Mouse (Mus musculus) frontal cortex, adult (tissue): ENCODE data around the gene P3h2.

Source experiments
- ATAC-seq: cut with Nextera tagmentation; 2 replicates; pipeline ENCODE4 v1.9.2; 2017; ENCODE audit warnings: mild to moderate bottlenecking, moderate library complexity, mixed read lengths; ENCODE audit not compliant: low TSS enrichment

The P3h2 gene

DNA sequence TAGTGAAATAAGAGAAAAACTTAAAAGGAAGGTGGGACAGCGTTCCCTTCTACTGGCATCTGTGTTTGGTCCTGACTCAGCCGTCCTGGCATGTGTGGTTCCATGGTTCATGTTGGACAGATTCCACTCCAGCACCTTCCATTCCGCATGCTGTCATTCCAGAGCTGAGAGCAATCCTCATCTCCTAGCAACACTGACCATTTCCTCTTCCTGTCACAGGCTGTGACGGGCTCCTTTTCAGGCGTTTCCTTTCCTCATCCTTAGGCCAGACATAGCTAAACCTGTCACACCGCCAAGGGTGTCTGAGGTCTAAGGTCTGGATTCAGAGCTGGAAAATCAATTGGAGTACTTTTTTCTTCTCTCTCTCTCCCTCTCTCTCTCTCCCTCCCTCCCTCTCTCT lies 40.5 kb downstream of the P3h2 start:
- ATAC-seq = no peak

DNA sequence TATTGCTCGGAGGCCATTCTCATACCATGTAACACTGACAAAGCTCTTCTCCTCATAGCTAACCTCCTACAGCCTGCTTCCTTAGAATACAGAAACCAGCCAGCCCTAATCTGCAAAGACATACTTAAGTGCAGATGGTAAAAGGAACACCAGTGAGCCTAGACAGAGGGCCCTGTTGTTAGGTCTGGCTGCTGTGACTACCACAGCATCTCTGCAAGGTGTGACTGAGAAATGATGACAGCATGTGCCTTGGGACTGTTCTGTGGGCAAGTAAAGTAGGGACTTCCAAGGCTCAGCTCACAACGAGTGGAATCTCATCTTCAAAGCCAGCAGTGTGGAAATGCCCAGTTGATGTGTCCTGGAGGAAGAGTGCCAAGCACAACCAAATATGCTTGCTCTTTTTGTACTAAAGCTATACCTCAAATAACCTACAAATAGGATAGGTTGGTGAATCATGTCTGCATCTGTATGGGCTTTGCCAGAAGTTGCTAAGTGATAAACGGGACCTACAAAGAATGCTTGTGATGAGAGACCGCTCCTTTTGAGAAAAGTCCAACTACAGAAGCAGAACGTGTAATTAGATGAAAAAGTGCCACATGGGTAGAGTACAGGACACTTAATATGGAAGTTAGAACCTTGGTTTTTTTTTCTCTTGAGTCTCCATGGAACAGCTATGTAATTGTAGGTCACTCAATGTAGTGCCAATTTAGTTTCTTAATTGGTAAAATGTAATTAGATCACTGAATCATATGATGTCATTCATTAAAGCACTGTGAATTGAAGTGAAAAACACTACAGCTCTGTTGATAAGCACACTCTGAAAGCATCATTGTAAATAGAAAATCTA lies 45.1 kb downstream of the P3h2 start:
- no peak for ATAC-seq

DNA sequence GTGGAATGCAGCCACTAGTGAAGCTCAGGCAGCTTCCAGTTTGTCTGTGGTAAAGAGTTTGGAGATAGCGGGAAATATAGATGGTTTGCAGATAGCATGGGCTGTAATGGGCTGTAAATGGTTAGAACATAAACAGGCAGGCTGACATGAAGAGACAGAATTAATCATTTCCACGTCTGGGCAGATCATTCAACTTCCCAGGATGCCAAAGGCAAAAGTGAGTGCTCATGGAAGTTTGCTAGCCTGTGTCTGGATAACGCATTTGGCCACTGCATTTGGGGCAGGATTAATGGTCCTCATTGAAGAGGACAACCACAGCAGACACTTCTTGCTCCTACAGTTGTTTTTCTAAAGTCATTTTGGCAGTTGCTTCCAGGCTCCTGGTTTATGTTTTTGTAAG lies 52.0 kb downstream of the P3h2 start:
- ATAC-seq = no peak

DNA sequence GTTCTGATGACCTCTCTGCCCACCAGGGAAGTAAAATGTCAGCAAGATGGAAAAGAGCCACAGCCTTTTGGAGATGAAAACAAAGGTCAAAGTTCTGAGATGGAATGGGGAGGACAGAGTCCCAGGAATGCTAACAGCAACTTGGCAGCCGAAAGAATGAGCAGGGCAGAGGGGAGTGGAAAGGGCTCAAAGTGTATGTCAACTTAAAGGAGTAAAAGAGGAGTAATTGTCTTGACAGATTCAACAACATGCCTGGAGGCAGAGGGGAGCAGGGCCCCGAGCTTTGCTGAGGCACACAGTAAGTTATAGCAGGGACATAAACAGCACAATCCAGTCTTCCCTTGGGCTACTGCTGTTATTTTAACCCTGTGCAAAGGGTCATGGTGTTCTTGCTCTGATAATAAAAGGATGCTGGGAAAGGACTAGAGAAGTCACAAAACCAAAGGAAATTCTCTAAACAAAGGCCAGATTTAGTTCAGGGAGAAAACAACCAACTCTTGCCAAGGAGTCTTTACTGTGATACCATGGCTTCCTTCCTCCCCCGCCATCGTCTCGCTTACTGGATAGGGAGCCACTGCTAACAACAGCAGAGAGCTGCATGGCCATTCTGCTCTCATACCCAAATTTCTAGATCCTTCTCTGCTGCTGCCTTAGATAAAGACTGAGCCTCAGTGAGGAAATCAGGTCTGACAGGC lies 56.0 kb downstream of the P3h2 start:
- no peak for ATAC-seq

DNA sequence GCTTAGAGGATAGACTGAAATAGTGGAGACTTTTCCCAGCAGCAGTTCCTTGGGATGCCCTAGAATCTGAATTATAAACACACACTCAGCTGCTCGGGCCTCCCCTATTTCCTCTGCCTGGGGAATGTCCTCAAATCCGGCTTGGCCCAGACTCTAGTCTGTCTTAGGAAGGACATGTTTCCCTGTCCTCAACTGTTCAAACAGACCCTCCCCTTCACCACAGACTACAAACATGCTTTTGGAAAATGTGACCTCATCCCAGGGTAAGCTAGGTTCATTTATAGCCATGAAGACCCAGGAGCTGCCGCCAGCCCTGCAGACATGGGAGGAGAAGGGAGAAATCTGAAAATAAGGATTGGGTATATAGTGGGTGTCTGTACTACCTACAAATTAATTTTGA lies 57.7 kb downstream of the P3h2 start:
- ATAC-seq = no peak

DNA sequence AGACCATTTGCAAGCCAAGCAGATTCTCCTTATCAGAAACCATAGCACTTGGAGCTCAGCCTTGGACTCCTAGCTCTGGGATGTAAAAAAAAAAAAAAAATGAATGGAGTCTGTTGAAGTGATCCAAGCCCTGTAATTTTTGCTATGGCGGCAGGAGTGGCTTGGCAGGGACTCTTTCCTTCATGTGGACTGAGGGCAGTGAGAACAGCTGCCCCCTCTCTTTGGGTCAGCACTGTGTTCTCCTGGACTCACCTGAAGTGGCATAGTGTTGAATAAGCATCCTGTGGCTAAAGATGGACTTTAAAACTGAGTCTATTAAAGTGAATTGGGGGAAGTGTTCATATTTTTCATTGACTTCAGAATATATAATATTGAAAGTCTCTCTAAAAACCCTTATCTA lies 58.2 kb downstream of the P3h2 start:
- ATAC-seq = no peak

DNA sequence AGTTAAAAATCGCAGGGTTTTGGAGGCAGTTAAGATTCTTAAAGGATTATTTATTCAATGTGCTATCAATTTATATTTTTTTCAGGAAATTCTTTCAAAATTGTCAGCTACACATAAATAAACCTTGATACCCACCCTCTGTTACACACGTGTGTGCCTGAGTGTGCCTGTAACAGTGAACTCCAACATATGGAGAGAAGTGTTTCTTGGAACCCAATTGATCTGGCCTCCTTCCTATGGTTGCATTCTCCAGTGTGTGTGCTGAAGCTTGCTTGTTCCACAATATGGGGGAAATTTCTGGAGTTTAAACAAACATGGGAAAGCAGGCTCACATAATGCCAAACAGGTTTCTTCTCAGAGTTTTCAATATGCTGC lies 63.7 kb downstream of the P3h2 start:
- ATAC-seq = no peak

DNA sequence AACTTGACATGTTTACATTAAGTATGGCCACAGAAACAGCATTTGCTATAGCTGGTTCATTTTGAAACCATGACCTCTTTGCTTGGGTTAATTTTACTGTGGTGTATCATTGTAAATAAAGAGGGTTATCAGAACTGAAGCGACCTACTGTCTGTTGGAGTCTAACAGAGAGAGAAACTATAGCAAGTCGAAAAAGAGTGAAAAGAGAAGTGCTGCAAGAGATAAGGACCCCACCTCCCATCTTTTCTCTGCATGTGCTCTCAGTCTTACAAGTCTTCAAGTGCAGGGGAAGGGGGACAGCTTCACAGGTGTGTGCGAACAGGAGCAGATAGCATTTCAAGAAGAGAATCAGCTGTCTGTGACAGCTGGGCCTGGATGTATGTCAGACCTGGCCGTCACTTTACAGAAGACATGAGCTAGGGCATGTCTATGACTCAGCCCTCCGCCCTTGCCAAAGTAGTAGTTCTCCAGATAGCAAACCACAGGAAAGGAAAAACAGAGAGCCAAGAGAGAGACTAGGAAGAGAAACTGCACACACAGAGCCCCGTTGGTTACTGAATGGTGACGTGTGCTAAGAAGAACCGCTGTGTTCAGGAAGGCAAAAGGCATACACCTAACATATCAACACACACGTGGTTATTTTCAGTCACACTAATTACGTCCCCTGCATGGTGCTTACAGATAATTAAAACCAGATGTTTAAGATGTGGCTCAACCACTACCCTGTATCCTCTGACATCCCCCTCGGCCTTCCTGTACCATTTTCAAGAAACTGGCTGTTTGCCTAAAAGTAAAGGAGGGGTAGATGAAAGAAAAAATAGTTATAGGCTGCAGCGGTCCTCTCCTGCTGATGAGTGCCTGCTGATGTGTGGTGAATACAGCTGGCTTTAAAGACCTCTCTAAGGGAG lies 64.3 kb downstream of the P3h2 start:
- peak; percentile 95 for ATAC-seq

DNA sequence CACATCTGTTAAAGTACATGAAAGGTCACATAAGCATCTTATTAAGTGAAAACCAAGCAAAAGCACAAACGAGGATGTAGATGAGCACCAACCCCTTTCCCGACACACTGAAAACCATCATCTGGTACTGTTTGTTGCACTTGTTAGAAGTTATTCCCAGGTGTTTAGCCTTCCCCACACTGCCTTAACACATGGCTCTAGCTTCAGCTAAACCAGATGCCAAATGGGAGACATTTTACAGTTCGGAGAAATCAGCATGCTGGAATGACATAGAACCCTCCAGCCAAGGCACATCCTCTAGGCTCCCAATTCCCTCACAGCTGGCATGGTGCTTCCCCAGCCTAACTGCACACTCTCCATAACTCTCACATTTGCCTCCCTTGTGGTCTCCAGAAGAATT lies 66.3 kb downstream of the P3h2 start:
- ATAC-seq = no peak

DNA sequence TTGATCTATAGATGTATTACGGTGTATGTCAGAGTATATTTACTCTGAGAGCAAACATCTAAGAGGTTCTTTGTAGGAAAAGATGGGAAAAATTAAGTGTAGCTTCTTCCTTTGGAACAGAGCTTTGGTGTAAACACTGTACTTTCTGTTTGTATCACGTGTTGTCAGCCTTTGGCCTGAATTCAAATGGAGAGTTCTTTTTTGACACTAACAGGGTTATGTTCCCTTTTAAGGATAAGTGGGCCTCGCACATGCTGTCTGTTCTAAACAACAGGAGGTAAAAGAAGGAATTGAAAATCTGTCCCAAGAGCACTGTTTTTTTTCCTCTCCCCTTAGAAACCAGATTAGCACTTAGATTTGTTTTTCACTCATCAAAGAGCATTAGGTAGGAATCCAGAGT lies 70.1 kb downstream of the P3h2 start:
- peak; percentile 47; the same call in 1 of the 2 replicates for ATAC-seq

DNA sequence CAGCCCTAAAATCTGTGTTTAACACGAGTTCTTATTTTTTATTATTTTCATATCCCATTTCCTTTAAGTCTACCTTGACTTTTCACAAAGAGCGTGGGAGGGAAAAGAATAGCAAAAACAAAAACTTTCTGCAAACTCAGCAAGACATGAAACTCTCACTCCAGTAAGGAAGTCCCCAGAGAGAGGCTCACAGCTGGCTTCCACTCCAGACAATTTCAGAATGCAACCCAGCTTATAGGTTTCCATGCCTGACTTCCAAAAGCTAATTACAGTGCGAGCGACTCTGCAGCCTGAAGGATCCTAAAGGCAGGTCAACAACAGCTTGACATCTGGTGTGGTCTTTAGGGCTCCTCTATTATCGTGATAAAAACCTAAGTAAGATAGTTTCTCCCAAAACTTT lies 70.5 kb downstream of the P3h2 start:
- ATAC-seq = no peak

DNA sequence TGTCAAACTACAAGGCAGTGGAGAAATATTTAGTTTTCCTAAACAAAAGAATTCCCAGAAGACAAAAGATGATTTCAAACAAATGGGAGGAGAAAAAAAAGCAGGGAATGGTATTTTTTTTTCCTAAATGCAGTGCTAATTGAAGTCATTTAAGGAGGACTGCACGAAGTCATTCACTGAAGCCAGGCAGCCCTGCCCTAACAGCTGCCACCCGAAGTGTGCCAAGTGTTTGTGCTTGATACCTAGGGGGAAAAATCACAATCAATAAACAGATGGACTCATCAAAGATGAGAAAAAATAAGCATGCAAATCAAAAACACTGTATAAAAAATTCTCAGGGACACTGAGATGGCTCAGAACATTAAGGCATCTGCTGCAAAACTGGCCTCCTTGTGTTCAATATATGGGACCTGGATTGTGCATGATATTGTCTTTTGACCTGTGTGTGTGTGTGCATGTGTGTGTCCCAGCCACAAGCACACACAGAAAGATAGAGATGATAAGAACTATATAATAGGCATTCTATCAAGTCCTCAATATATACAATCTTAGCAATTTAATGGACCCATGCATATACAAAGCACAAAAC lies 76.1 kb downstream of the P3h2 start:
- no peak for ATAC-seq

DNA sequence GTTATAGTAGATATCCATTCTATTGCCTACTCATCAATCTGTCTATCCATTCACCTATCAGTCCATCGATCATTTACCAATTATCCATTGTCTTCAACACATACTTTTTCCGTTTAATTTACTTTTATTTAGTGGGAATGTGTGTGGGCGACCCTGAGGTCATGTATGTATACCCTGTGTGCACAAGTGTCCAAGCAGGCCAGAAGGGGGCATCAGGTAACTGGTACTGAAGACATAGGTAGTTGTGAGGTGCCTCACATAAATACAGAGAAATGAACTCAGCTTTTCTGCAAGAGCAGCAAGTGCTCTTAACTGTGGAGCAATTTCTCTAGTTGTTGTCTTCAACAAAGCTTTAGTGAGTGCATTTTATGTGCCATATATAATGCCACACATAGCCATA lies 79.2 kb downstream of the P3h2 start:
- ATAC-seq = no peak

DNA sequence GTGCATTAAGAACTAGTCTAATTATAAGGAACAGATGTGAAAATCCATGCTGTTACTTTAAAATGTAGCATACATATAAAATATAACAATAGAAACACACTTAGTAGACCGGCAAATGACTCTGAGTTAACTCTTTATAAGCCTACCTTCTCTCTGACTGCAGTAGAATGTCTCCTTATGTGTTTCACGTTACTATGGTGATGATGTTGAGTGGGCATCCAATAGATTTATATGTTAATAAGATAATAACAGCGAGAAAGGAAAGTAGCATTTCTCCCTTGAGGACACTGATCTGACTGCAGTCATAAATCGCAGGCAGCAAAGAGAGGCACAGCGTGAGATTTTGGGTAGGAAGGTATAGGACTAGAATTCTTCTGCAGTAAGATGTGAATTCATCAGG lies 81.0 kb downstream of the P3h2 start:
- no peak for ATAC-seq

DNA sequence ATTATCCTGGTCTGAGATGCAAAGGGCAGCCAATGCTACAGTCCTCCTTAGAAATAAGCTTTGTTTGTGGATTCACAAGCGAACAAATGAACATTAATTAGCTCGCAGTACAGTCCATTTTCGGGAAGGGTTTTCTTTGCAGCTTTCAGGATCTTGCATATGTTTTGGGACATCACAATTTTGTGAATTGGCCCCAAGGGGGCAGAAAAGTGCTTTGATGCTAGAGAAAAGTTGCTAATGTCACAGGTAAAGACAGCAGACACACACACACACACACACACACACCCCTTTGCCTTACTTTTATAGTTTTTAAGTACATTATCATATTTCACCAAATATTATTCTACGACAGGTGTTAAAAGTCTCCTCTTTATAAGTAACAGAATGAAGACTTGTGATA lies 82.2 kb downstream of the P3h2 start:
- ATAC-seq = no peak

DNA sequence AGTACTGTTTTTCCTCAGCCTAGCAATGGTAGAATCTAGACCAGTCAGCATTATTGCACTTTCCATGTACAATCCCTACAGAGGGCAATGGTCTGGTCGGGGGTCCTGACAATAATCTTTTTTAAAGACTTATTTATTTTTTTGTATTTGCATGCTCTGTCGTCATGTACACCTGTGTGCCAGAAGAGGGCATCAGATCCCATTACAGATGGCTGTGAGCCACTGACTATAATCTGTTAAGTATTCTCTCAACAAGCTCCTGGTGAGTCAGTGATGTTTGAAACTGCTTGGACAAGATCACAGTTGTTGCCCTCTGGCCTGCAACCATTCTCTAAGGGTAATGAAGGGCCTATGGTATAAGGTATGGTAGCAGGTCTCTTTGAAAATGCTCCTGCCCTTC lies 83.8 kb downstream of the P3h2 start:
- no peak for ATAC-seq

DNA sequence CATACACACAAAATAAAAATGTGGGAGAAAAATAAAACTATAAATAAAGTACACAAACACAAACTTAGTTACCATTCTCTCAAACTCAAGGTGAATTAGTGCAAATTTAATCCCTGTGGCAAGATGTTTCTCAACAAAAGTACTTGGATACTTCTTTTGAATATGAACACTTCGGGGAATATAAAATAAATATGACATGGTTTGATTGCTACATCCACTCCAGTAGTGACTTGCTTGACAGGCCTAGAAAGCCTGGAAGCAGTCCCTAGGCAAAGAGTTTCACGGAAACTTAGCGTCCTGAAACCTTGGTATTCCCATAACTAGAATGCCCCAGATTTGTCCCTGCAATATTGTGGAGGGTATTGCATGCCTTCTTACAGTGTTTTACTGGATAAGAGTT lies 99.8 kb downstream of the P3h2 start:
- ATAC-seq = no peak

DNA sequence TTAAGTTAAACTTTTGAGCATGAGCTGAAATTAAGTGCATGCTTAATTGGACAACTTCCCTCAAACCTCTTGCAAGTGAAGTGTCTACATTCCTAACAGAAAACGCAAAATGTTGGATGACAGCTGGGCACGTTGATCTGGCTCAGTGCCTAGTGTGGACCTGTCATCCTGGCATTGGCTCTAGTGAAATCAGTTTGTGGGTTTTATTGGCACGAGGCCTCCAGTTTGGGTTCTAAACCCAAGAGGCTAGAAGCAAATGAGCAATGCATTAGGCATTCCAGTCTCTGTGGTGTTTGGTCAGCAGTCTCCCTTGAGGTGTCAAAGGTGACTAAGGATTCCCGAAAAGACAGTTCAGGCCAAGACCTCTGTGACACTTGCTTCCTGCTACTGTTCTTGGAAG lies 102.3 kb downstream of the P3h2 start:
- ATAC-seq = peak; percentile 34

DNA sequence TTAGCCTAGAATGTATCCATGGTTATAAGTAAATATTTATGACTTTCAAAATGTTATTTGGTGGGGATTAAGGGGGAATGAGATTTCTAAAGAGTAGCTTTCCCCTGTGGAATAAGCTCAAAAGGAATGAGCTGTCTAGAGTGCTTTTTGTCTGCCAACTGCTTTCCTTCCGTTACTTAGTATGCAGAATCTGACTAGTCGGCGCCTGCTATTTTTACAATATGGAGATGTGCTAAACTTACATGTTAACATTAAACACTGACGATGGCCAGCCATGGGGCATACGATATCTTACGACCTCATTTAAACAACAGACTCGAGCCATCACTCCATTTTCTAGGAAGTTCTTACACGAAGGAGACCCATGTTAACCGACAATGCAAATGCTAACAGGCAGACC lies 102.7 kb downstream of the P3h2 start:
- ATAC-seq = peak; percentile 93

DNA sequence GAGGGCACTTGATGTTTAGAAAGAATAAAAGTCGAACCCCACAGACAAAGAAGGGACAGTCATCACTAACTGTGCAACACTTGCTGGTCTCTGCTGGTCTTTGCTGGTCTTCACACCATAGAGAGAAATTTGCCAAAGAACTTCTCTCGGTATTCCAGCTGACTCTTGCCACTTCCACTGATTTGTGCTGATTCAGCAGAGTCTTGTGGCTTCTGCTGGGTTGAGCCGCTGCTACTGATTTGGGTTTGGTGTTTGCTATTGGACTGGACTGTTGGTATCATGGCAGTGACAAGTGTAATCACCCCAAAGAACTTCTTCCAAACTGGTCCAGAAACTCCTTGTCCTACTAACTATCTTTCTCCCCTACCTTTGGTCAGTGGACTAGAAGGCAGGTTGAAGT lies 111.0 kb downstream of the P3h2 start:
- no peak for ATAC-seq

DNA sequence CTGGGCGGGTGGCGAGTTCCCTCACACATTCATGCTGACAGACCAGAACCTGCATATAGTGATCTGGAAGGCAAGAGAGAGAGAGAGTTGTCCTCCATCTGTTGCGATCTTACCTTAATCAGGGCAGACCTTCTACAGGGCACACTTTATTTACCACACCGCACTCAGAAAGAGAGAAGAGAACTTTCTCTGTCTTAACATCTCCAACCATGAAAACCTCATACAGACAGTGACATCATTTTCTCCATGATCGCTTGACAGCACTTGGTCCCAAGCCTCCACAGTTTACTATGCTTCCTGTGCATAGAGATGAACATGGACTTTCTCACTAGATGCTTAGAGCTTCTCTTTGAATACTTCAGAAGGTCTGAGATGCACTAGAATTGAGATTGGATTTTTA lies 118.4 kb downstream of the P3h2 start:
- ATAC-seq = no peak

DNA sequence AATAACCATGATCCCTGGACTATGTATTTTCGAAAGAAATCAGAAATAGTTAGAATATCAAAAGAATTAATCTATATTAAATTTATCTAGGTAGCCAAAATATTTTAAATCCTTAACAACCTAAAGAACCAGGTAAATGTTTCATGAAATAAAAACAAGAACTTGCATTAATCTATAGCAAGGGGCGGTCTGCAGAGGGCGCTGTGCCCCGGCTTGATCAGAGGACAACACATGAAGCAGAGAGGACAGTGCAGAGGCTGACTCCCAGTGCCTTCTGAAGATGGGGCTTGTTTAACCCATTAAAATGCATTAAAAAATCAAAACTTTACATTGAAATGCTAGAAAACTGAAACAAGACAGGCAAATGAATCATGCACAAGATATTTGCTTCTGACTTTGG lies 121.9 kb downstream of the P3h2 start:
- 0 out of 2 replicates have a peak, but pooled peaks have one; percentile 50 for ATAC-seq
